Mouse (Mus musculus) cortical plate, adult 2 months (tissue): ENCODE results near the gene Tnk1.

Experiments used
- CTCF ChIP-seq: fragments of 200-500 bp; IDR thresholded peaks from 2 replicates; pipeline ENCODE4 v1.5.1; 2011; ENCODE audit warnings: mild to moderate bottlenecking, control low read depth, low read length; ENCODE audit not compliant: insufficient read depth; ENCODE audit errors: extremely low read depth
- POLR2A ChIP-seq: fragments of 200-500 bp; IDR thresholded peaks from 2 replicates; pipeline ENCODE4 v1.6.1; 2011; ENCODE audit warnings: mild to moderate bottlenecking, low read length, control low read depth; ENCODE audit not compliant: insufficient read depth; ENCODE audit errors: extremely low read depth

DNA sequence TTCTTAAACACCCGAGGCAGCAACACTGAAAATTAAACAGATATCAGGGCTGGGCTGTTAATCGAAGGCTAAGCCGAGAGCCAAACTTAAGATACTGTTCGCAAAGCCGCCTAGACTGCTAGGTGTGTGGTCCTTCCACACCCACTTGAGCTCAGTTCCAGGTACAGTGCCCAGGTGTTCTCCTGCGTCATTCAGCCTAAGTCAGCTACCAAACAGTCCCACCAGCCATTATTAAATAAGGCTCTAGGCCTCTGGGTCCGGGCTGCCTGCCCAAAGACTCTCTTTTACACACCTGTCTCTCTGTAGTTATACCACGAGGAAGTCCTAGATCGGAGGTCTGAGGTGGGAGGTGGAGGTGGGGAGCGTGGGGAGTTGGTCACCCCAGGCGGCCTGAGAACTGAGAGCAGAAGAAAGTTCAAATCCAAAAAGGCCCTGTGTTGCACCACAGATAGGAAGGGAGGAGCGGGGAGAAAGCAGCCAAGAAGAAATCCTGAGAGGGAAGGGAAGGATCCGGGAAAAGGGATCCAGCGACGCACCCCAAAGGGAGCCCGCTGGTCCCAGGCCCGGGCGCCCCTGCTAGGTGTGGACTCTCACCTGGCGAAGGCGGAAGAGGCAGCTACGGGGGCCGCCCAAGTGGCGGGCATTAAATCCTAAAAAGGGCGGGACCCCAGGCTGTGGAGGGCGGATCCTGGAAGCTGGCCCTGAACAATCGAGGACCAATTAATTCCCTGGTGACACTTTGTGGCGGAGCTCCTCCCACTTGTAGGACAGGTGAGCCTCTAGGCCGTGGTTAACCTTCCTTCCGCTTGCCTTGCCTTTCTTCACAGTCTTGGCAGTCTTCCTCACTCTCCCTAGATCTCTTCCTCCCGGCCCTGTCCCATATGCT, at the start of gene Tnk1:
- TF ChIP-seq CTCF (no peak), POLR2A (no peak)
